24 mouse cellular contexts compared by ENCODE assay signal in the genomic region with DNA sequence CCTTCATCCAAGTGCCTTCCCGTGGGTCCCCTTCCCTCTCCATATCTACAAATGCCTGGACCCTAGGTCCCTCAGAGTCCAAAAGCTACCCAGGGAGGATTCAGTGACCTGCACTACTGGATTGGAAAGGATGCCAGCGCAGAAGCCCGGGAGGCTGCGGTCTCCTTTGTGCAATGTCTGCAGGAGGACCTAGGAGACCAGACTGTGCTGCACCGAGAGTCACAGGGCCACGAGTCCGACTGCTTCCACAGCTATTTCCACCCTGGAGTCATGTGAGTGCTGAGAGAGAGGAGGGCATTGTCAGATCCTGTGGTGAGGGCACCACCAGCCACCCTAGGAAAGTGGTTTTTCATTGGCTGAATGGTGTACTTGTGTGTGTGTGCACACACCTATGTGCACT. TPM values are rescaled to one million over a fixed set of nuclear protein-coding genes. Genes with fewer than 3 reads are reported as not detected.
"Had no signal": no experiment of that assay in that cellular context is flagged by ENCODE, and none has a peak within 500 bp of the region (broad histone marks: within the 10 kb centered on the region; RNA-seq: fewer than 3 reads in every experiment).

No protein-coding gene starts in this region.

- H3K36me3 ChIP-seq: heart, embryonic 13.5 days; heart, embryonic 15.5 days; hindbrain, embryonic 13.5 days; hindbrain, embryonic 15.5 days; limb, embryonic 12.5 days; liver, embryonic 13.5 days; liver, embryonic 15.5 days had no signal

- H3K4me3 ChIP-seq: heart, embryonic 13.5 days; heart, embryonic 15.5 days; hindbrain, embryonic 13.5 days; hindbrain, embryonic 15.5 days; limb, embryonic 12.5 days; liver, embryonic 13.5 days; liver, embryonic 15.5 days had no signal

- DNase-seq: gastrocnemius, postnatal 14 days; gastrocnemius, postnatal 36 days; heart, adult 11 months; heart, postnatal 14 days; heart, postnatal 36 days; kidney, adult 11 months; layer of hippocampus, adult 9-11 months; layer of hippocampus, postnatal 36 days; left cerebral cortex, postnatal 4 days; liver; liver, embryonic 13.5 days; liver, postnatal 0 days had no signal

- H3K4me1 ChIP-seq: hindbrain, embryonic 15.5 days had no signal

- ATAC-seq: hindbrain, postnatal 0 days; intestine, embryonic 16.5 days; liver, postnatal 0 days had no signal

- H3K27ac ChIP-seq: heart, embryonic 13.5 days; heart, embryonic 15.5 days; hindbrain, embryonic 13.5 days; hindbrain, embryonic 15.5 days; hindbrain, postnatal 0 days; kidney, postnatal 0 days; limb, embryonic 12.5 days; liver, embryonic 13.5 days; liver, embryonic 15.5 days had no signal

- H3K9me3 ChIP-seq: heart, embryonic 13.5 days; heart, embryonic 15.5 days; hindbrain, embryonic 13.5 days; hindbrain, embryonic 15.5 days; limb, embryonic 12.5 days; liver, embryonic 13.5 days; liver, embryonic 15.5 days had no signal

- H3K4me2 ChIP-seq: heart, embryonic 11.5 days; heart, embryonic 13.5 days; heart, embryonic 15.5 days; hindbrain, embryonic 13.5 days; hindbrain, embryonic 15.5 days; limb, embryonic 12.5 days; liver, embryonic 11.5 days; liver, embryonic 13.5 days; liver, embryonic 15.5 days had no signal

- H3K9ac ChIP-seq: heart, embryonic 13.5 days; heart, embryonic 15.5 days; hindbrain, embryonic 13.5 days; hindbrain, embryonic 15.5 days; limb, embryonic 12.5 days; liver, embryonic 13.5 days; liver, embryonic 15.5 days; liver, postnatal 0 days had no signal

RNA-seq across cellular contexts. Expression of a gene that starts 44.0 kb away (rescaled TPM):
- total RNA-seq: gastrocnemius, adult 8-10 months; gastrocnemius, postnatal 36 days had no signal
- polyA plus RNA-seq: liver, embryonic 13.5 days; liver, embryonic 15.5 days had no signal
